Mouse (Mus musculus) midbrain, embryonic 10.5 days (tissue): ENCODE data around the gene Hvcn1. TPM values are rescaled to one million over a fixed set of nuclear protein-coding genes. Genes with fewer than 3 reads are reported as not detected.

Experiments
- DNase-seq: peaks from one replicate; pipeline ENCODE4 v3.0.0-alpha.2; 2017; ENCODE audit warnings: low spot score
- H3K27ac ChIP-seq: fragments of 300-500 bp; sonication (generic); replicated peaks from 2 replicates; pipeline ENCODE4 v1.5.1; 2016; ENCODE audit warnings: mild to moderate bottlenecking
- H3K27me3 ChIP-seq: fragments of 300-500 bp; sonication (generic); 2 replicates; pipeline ENCODE4 v1.6.1; 2016; ENCODE audit warnings: low read depth, mild to moderate bottlenecking; ENCODE audit not compliant: poor library complexity, severe bottlenecking
- H3K36me3 ChIP-seq: fragments of 300-500 bp; sonication (generic); 2 replicates; pipeline ENCODE4 v1.6.1; 2016; ENCODE audit warnings: mild to moderate bottlenecking, moderate library complexity
- H3K4me1 ChIP-seq: fragments of 300-500 bp; sonication (generic); 2 replicates; pipeline ENCODE4 v1.6.1; 2016
- H3K4me3 ChIP-seq: fragments of 300-500 bp; sonication (generic); 2 replicates; pipeline ENCODE4 v1.5.1; 2016; ENCODE audit warnings: mild to moderate bottlenecking, moderate library complexity
- H3K9me3 ChIP-seq: fragments of 300-500 bp; sonication (generic); replicated peaks from 2 replicates; pipeline ENCODE4 v1.6.1; 2016; ENCODE audit warnings: mild to moderate bottlenecking
- WGBS: fragments of 180-500 bp; shearing (Covaris S2); methylation state at CpG from one replicate; pipeline ENCODE4 v1.1.7; 2016; 5-methylcytosine and 5-hydroxymethylcytosine counted together
- polyA plus RNA-seq: library from polyadenylated mRNA; unstranded; fragments of >200 nt; fragmentation: Nextera tagmentation; extraction: Ambion mirVana; gene quantifications from 2 replicates; pipeline ENCODE4 v1.2.1, GENCODE M21; 2016

The Hvcn1 gene
- polyA plus RNA-seq, 1 experiment from 2014 or later = 17.7 TPM

DNA sequence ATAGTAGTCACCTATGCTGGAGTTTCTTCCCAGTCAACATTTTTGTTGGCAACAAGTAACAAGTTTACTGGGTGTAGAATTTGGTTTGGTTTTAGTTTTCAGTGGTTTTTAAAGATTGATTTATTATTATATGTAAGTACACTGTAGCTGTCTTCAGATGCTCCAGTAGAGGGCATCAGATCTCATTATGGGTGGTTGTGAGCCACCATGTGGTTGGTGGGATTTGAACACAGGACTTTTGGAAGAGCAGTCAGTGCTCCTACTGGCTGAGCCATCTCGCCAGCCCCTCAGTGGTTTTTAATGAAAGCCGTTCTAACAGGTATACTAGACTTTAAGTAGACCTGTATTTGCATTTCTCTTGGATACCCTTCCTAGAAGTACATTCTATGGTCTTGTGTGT lies 59.3 kb downstream of the Hvcn1 start:
- H3K36me3 ChIP-seq = peaks cover 6% of the 10 kb centered on the region
- H3K27me3 ChIP-seq = no peaks in the 10 kb centered on the region
- H3K27ac ChIP-seq = no peak overlapping the region
- WGBS = 91% methylated on average over 2 of the region's 2 CpGs
- H3K4me3 ChIP-seq = no peak overlapping the region
- H3K9me3 ChIP-seq = no peaks in the 10 kb centered on the region
- peaks cover 33% of the 10 kb centered on the region for H3K4me1 ChIP-seq
- no peak for DNase-seq

DNA sequence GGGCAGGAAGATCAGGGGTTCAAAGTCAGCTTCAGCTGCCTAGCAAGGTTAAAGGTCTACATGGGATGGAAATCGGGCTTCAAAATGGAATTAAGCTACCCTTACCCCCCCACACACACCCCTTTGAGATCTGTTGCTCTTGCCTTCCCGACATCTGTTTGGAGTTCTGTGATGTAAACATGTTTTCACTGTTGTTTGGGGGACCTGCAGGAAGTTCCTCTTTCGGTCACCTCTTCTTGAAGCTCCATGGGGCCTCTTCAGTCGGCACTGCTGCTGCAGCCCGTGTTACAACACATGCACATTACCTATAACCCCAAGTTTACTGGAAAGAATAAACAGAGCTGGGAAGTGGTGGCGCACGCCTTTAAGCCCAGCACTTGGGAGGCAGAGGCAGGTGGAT lies 60.5 kb downstream of the Hvcn1 start:
- Histone ChIP-seq H3K4me1 (peaks cover 22% of the 10 kb centered on the region), H3K27me3 (no peaks in the 10 kb centered on the region), H3K4me3 (no peak overlapping the region), H3K36me3 (no peaks in the 10 kb centered on the region), H3K27ac (no peak overlapping the region), H3K9me3 (no peaks in the 10 kb centered on the region)
- DNase-seq = no peak
- 78% methylated on average over 7 of the region's 7 CpGs for WGBS

DNA sequence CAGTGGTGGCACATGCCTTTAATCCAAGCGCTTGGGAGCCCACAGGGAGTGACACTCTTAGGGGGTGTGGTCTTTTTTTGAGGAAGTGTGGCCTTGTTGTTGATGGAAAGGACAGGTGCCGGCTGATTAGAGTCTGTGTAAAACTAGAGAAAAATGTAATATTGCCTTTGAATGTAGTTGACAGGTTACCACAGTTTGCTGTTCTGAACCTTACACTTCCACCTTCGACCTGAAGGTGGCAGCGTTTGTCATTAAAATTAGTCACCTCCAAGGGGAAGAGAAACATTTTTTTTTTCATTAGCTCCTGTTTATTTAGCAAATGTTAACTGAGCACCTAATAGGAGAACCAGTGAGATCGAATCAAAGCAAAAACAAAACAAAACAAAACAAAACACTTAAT lies 61.3 kb downstream of the Hvcn1 start:
- 29% methylated on average over 5 of the region's 5 CpGs for WGBS
- H3K27me3 ChIP-seq = no peaks in the 10 kb centered on the region

DNA sequence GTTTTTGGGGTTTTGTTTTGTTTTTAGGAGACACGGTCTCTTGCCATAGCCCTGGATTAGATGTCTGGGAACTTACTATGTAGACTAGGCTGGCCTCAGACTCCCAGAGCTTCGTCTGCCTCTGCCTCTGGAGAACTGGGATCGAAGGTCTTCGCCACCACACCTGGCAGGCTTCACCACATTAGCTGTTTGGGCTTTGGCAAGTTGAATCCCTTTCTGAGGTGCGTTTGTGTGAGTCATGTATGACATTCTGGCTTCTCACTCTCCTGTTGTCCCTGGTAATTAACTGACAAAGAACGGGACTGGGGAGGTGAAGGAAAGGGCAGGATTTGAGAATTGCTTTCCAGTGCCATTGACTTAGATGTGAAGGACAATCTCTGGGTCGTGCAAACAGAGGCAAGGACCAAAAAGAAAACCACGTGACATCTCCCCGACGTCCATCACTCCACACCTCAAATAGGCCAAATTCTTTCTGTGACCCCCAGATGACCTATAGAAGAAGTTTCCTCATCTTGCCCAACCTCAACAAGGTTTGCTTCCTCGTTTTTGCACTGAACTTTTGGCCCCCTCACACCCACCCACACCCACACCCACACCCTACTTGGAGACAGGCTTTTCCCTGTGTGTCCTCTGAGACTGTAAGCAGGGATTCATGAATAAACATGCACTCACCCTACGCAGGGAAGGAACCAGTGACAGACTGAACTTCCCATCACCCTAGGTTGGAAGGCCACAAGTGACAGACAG lies 62.4 kb downstream of the Hvcn1 start:
- H3K4me3 ChIP-seq = no peak overlapping the region
- WGBS = 81% methylated on average over 12 of the region's 12 CpGs
- no peaks in the 10 kb centered on the region for H3K9me3 ChIP-seq
- H3K36me3 ChIP-seq = no peaks in the 10 kb centered on the region
- no peak for DNase-seq
- H3K27ac ChIP-seq = no peak overlapping the region
- H3K4me1 ChIP-seq = peaks cover 4% of the 10 kb centered on the region; the same call in 1 of the 2 replicates
- no peaks in the 10 kb centered on the region for H3K27me3 ChIP-seq

More for the DNA sequence above, 61.3 kb downstream of the Hvcn1 start:
- H3K4me3 ChIP-seq = no peak overlapping the region
- peaks cover 16% of the 10 kb centered on the region for H3K4me1 ChIP-seq
- no peaks in the 10 kb centered on the region for H3K9me3 ChIP-seq
- peak; percentile 47 for DNase-seq
- H3K27ac ChIP-seq = no peak overlapping the region
- no peaks in the 10 kb centered on the region for H3K36me3 ChIP-seq

DNA sequence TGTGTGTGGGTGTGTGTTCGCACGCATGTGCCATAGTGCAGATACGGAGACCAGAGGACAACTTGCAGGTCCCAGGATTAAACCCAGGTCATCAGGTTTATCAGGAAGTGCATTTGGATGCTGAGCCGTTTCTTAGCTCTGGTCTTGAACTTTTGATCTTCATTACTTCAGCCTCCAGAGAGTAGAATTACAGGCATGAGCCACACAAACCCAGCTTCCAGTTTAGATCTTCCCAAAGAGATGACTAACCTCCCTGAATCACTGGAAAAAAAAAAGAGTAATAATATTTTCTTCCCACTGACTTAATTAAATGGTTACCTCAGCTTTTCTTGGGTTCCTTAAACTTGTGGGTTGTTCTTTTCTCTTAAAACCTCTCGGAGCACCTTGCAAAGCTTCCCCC lies 66.2 kb downstream of the Hvcn1 start:
- no peak overlapping the region for H3K27ac ChIP-seq
- H3K36me3 ChIP-seq = no peaks in the 10 kb centered on the region
- no peak for DNase-seq
- WGBS = 89% methylated on average over 5 of the region's 5 CpGs
- no peaks in the 10 kb centered on the region for H3K9me3 ChIP-seq
- no peak overlapping the region for H3K4me3 ChIP-seq
- no peaks in the 10 kb centered on the region for H3K27me3 ChIP-seq
- peaks cover 14% of the 10 kb centered on the region for H3K4me1 ChIP-seq

DNA sequence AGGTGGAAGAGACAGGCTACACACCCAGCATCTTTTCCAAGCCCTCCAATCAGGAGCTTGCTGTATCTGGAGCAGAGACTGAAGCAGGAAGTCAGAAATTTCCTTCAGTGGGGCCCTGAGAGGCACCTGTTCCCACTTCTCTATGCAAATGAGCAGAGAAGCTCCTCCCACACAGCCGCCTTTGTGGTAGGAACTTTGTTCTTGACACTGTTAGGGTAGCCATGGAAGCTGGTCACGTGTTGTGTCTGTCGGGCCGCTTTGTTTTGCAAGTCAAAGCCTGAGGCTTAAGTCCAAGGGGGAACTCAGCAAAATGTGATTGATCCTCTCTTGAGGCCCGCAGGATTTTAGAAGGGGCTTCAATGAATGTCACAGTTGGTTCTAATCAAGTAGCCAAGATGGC lies 68.2 kb downstream of the Hvcn1 start:
- 15% methylated on average over 5 of the region's 5 CpGs for WGBS

DNA sequence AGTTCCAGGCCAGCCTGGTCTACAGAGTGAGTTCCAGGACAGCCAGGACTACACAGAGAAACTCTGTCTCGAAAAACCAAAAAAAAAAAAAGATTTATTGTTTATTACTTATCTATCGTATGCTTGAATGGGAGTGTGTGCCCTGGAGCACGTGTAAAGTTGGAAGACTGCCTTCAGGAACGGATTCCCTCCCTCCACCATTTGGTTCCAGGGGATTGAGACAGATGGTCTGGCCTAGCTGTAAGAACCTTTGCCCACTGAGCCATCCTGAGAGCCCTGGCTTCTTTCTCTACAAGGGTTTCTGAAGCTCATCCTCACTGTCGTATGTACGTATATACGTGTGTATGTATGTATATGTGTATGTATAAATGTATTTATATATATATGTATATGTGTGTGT lies 72.3 kb downstream of the Hvcn1 start:
- no peak overlapping the region for H3K4me3 ChIP-seq
- no peak for DNase-seq
- peaks cover 23% of the 10 kb centered on the region for H3K4me1 ChIP-seq
- H3K9me3 ChIP-seq = no peaks in the 10 kb centered on the region
- peaks cover 10% of the 10 kb centered on the region for H3K27me3 ChIP-seq
- 89% methylated on average over 7 of the region's 7 CpGs for WGBS
- H3K27ac ChIP-seq = no peak overlapping the region
- no peaks in the 10 kb centered on the region for H3K36me3 ChIP-seq

More for the DNA sequence above, 68.2 kb downstream of the Hvcn1 start:
- H3K36me3 ChIP-seq = no peaks in the 10 kb centered on the region
- H3K27me3 ChIP-seq = no peaks in the 10 kb centered on the region; the same call in 1 of the 2 replicates
- peaks cover 14% of the 10 kb centered on the region for H3K4me1 ChIP-seq
- 0 out of 2 replicates have a peak overlapping the region, but pooled peaks have one; percentile 42 for H3K27ac ChIP-seq
- no peaks in the 10 kb centered on the region for H3K9me3 ChIP-seq
- peak; percentile 57 for DNase-seq
- no peak overlapping the region for H3K4me3 ChIP-seq

DNA sequence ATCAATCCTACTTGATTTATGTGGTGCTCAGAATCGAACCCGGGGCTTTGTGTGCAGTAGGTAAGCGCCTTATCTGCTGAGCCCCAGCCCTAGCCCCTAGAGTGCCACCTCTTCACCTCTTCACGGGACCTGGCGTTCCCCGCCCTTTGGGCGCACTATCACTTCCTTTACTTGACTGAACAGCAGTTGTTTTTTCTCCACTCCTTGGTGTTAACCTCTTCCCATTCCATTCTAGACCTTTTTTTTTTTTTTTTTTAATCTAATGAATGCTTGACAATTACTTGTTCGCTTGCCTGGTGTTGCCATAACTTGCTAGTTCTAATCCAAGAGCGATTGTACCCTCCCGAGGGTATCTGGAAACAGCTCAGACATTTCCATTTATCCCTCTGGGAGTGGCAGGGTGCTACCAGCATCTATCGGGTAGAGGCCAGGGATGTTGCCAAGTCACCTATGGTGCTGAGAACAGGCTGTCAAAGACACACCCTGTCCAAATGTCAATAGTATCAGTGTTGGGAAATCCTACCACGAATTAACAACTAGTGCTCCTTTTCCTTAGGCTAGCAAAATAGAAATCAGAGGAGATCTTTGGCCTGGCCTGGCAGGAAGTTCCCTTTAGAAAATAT lies 73.3 kb downstream of the Hvcn1 start:
- no peak overlapping the region for H3K4me3 ChIP-seq
- peaks cover 20% of the 10 kb centered on the region for H3K4me1 ChIP-seq
- no peaks in the 10 kb centered on the region for H3K36me3 ChIP-seq
- no peak overlapping the region for H3K27ac ChIP-seq
- no peak for DNase-seq
- 86% methylated on average over 12 of the region's 12 CpGs for WGBS
- peaks cover 10% of the 10 kb centered on the region for H3K27me3 ChIP-seq
- no peaks in the 10 kb centered on the region for H3K9me3 ChIP-seq

DNA sequence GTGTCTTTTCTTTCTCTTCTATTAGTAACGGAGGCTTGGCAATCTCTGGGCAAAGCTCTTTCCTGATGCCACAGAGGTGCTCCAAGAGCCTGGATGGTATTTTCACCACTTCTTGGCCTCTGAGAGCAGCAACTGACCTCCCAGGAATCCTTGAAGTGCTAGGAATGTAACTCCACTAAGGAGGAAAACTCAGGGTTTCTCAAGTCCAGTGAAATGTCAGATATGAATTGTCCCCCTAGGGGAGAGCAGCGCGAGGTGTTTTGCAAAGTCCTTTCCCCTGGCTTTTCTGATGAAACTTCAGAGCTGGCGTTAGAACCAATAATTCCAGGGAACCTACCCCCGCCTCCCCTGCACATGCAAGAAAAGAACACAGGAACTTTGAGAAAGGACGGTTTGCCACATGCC lies 73.8 kb downstream of the Hvcn1 start:
- Histone ChIP-seq H3K4me1 (peaks cover 21% of the 10 kb centered on the region), H3K9me3 (no peaks in the 10 kb centered on the region), H3K36me3 (no peaks in the 10 kb centered on the region), H3K27me3 (peaks cover 10% of the 10 kb centered on the region), H3K27ac (no peak overlapping the region), H3K4me3 (no peak overlapping the region)
- DNase-seq = no peak
- 47% methylated on average over 6 of the region's 6 CpGs for WGBS

DNA sequence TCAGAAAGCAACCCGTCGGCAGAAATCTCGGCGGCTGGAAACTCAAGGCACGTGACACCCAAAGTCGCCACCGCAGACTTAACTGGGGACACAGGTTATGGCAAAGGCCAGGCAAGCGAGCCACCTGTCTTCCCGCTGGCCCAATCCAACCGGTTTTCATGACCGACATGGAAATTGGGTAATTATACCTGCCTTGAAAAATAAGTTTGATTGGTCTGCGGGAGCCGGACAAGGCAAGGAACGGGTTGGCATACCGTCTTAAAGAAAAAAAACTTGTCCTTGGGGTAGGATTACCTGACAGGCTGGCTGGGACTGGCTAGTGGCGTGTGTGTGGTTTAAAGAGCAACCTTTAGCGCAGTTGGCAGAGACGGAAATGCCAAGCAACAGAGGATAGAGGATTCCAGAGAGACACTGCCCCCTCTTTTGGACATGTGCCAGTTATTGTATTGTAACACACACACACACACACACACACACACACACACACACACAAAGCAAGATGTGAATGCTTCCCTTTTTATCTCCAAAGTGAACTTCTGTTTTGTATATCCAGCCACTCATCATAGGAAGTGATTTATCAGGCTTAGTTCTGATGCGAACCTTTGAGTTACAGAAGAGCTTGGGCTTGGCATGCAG lies 74.3 kb downstream of the Hvcn1 start:
- H3K36me3 ChIP-seq = no peaks in the 10 kb centered on the region
- H3K4me1 ChIP-seq = peaks cover 26% of the 10 kb centered on the region
- no peak overlapping the region for H3K4me3 ChIP-seq
- no peak for DNase-seq
- no peaks in the 10 kb centered on the region for H3K9me3 ChIP-seq
- H3K27me3 ChIP-seq = peaks cover 10% of the 10 kb centered on the region
- WGBS = 46% methylated on average over 19 of the region's 19 CpGs
- H3K27ac ChIP-seq = no peak overlapping the region

DNA sequence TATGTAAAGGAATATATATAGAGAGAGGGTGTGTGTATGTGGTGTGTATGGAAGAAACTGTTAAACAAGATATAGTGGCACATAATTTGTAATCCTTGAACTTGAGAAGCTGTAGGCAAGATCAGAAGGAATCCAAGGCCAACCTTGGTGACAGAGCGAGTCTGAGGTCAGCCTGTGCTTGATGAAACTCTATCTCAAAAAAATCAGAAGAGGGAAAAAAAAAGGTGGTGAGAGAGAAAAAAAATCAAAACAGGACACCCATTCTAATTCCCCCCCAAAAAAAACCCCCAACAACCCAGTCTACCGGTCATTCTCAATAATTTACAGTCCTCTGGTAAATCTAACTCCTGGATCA lies 77.2 kb downstream of the Hvcn1 start:
- no peak overlapping the region for H3K27ac ChIP-seq
- 22% methylated on average over 2 of the region's 2 CpGs for WGBS
- no peak for DNase-seq
- H3K36me3 ChIP-seq = peaks cover 24% of the 10 kb centered on the region
- H3K27me3 ChIP-seq = peaks cover 10% of the 10 kb centered on the region
- H3K9me3 ChIP-seq = no peaks in the 10 kb centered on the region
- H3K4me1 ChIP-seq = peaks cover 35% of the 10 kb centered on the region
- peak overlapping the region; percentile 97 for H3K4me3 ChIP-seq

DNA sequence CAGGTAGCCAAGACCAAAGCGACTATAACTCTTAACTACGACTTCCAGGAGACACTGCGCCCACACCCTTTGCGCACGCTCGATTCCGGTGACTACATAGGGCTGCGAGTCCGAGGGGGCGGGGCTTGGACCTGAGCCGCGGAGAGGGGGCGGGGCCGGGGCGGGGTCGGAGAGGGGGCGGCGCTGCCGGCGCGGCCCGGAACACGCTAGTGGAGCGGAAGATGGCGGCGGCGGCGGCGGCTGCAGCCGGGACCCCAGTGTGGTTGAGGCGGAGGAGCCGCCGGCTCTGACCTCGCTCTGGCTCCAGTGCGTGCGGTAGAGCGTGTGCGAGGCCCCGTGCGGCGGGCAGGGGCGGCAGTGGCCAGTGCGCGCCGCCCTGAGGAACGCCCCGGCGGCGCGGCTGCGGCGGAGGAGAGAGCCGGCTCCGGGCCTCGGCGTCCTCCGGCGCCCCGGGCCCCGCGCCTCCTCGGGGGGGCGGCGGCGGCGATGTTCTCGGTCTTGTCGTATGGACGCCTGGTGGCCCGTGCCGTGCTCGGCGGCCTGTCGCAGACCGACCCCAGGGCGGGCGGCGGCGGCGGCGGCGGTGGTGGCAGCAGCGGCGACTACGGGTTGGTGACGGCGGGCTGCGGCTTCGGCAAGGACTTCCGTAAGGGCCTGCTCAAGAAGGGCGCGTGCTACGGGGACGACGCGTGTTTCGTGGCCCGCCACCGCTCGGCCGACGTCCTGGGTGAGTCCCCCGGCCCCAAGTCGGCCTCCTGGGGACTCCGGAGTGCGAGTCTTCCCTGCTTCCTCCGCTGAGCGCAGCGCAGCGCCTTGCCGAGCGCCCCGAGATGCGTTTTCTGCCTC lies 77.8 kb downstream of the Hvcn1 start, which contains the start of gene Pptc7:
Pptc7 (plus strand) TSS at position 183 of the 846 bp plus-strand sequence.
- Histone ChIP-seq H3K9me3 (no peaks in the 10 kb centered on the region), H3K27me3 (peaks cover 10% of the 10 kb centered on the region), H3K36me3 (peaks cover 30% of the 10 kb centered on the region), H3K27ac (peak within 1 kb of the TSS; percentile 92), H3K4me3 (peak within 1 kb of the TSS; percentile 97), H3K4me1 (peaks cover 35% of the 10 kb centered on the region)
- DNase-seq = peak; percentile 93
- under 1% methylated on average over 114 of the region's 114 CpGs for WGBS
